Mouse (Mus musculus) heart, adult 2 months (tissue): ENCODE data around the gene Magi3.

Experiments
- CTCF ChIP-seq: fragments of 200-600 bp; IDR thresholded peaks from 2 replicates; pipeline ENCODE4 v1.8.1; 2022; ENCODE audit warnings: antibody characterized with exemption, mild to moderate bottlenecking, moderate library complexity
- EP300 ChIP-seq: fragments of 200-500 bp; IDR thresholded peaks from 2 replicates; pipeline ENCODE4 v1.6.1; 2011; ENCODE audit warnings: low read depth, low read length, control low read depth; ENCODE audit not compliant: insufficient read depth
- POLR2A ChIP-seq: fragments of 200-500 bp; IDR thresholded peaks from 2 replicates; pipeline ENCODE4 v1.6.1; 2011; ENCODE audit warnings: mild to moderate bottlenecking, low read depth, low read length, control low read depth; ENCODE audit not compliant: insufficient read depth

DNA sequence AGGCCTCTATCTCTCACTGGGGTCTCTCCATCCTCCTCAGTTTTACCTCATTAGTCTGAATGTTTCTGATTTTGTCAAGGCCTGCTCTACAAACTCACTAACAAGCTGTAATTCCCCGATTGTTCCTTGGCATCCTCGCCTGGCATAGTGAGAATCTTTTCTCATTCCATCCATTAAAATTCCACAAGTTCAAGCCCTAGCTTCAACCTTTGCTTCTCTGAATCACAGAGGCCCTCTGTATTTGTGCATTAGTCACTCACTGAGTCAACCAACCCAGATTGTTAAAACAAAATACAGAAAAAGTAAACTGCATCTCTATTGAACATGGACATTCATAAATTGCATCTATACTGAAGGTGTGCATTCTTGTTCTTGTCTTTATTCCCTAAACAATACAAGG, 19.2 kb upstream of the Magi3 start:
- TF ChIP-seq POLR2A (no peak), CTCF (no peak), EP300 (no peak)
